Mouse (Mus musculus) megakaryocyte, embryonic 14.5 days (primary cell): ENCODE results near the gene Rgs14.

Experiments
- FLI1 ChIP-seq: IDR thresholded peaks from 2 replicates; pipeline ENCODE4 v1.6.1; 2012; ENCODE audit warnings: low read length, inconsistent platforms, mixed read lengths
- GATA1 ChIP-seq: IDR thresholded peaks from 3 replicates; pipeline ENCODE4 v1.6.1; 2012; ENCODE audit warnings: mixed read lengths, low read length, inconsistent platforms, borderline replicate concordance

DNA sequence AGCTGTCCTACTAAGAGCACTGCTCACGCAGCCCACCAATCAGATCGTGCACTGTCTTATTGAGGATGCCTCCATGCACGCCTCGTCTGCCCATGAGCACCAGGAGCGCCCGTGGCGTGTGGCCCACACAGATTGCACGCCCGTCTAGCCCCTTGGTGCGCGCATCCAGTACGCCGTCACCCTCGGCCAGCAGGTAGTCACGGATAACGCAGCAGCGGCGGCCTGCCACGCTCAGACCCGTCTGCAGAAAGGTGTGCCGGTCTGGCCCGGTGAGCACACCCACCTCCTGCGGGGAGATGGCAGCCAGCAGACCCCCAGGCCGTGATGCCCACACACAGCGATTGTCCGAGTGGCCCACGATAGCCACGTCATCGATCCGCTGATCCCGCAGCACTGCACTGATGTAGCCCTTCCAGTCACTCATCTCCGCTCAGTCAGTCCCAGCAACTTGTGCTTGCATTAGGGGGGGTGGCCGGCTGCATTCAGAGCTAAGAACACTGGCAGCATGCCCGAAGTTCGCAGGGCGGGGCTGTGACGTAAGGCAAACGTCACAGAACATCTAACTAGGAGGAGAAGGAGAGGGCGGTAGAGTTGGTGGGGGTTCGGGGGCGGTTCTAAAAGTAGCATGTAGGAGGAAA lies 45.3 kb downstream of the Rgs14 start, which contains the start of gene Pfn3:
- no peak for TF ChIP-seq GATA1
- no peak for TF ChIP-seq FLI1
